Mouse (Mus musculus): Measurements from ENCODE around the gene Adgrl2. TPM values are rescaled to one million over a fixed set of nuclear protein-coding genes. Genes with fewer than 3 reads are reported as not detected.

Adgrl2 gene
- polyA plus RNA-seq, 1 experiment, result not detected

- H3K4me3 ChIP-seq (ENCODE audit: insufficient read depth, low read depth, low read length), result no peak overlapping the region
- WGBS, result 93% methylated on average over 9 of the region's 9 CpGs
- H3K4me1 ChIP-seq (ENCODE audit: control insufficient read depth, insufficient read depth, low read length), result peaks cover 3% of the 10 kb centered on the region; the same call in 1 of the 2 replicates
- H3K27ac ChIP-seq (ENCODE audit: insufficient read depth, low read depth, low read length), result no peak overlapping the region
- no peak for TF ChIP-seq CTCF (IDR thresholded peaks at IDR 0.05; ENCODE audit: insufficient read depth, low read depth, low read length)
- TF ChIP-seq POLR2A (IDR thresholded peaks at IDR 0.05; ENCODE audit: insufficient read depth, low read depth, low read length), result no peak
Observed at GRCm38 (mm10) chr3:148960751-148961289, 29.5 kb downstream of the Adgrl2 start.

DNA sequence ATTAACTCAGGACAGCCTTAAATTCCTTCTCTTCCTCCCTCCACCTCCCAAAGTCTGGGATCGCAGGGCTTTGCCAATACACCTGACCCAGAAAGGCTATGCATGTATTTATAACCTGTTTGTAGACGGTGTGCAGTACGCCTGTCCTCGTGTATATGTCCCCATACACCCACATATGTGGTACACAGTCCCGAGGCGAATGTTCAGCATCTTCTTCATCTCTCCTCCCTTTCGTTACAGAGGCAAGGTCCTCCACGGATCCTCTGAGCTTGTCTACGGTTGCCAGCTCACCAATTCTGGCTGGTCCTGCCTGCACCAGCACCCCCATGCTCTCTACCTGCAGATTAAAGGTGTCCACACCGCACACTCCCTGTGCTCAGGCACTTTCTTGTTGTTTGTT, 30.1 kb downstream of the Adgrl2 start:
- no peak overlapping the region for H3K4me3 ChIP-seq (ENCODE audit: insufficient read depth, low read depth, low read length)
- no peak for TF ChIP-seq CTCF (IDR thresholded peaks at IDR 0.05; ENCODE audit: insufficient read depth, low read depth, low read length)
- no peak for TF ChIP-seq POLR2A (IDR thresholded peaks at IDR 0.05; ENCODE audit: insufficient read depth, low read depth, low read length)
- H3K27ac ChIP-seq (ENCODE audit: insufficient read depth, low read depth, low read length), result no peak overlapping the region
- H3K4me1 ChIP-seq (ENCODE audit: control insufficient read depth, insufficient read depth, low read length), result peaks cover 3% of the 10 kb centered on the region; the same call in 1 of the 2 replicates
- 91% methylated on average over 10 of the region's 10 CpGs for WGBS

DNA sequence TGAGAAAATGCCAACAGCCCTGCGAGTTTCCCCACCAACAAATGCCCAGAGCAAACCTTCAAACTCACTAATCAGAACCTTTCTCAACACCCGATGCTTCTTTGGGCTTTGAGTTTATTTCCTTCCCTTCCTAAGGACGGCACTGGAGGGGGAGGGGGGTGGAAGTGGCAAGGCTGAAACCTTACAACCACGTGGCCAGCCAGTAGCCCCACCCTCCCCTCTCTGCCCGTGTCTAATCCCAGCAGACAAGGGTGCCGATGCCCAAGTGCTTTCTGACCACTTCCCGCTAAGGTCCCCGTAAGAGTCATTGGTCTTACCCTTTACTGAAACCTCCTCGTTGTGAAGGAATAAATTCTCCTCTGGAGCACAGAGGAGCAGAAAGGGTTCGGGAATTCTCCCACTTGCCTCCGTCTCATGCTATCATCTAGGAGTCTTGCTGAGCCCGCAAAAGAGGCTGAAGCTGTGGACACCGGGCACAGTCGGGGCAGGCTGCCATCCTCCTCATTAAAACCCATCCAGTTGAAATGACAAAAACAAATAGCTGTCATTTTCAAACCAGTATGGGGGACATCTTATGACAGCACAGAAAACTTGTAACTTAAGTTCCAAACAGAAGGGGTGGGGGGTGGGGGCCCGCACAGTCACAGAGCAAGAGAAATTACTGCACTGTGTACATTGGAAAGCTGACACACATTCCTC, 30.9 kb downstream of the Adgrl2 start:
- TF ChIP-seq CTCF (IDR thresholded peaks at IDR 0.05; ENCODE audit: insufficient read depth, low read depth, low read length), result no peak
- no peak for TF ChIP-seq POLR2A (IDR thresholded peaks at IDR 0.05; ENCODE audit: insufficient read depth, low read depth, low read length)
- Histone ChIP-seq H3K4me1 (ENCODE audit: control insufficient read depth, insufficient read depth, low read length) (peaks cover 3% of the 10 kb centered on the region; the same call in 1 of the 2 replicates), H3K4me3 (ENCODE audit: insufficient read depth, low read depth, low read length) (peak overlapping the region; percentile 20), H3K27ac (ENCODE audit: insufficient read depth, low read depth, low read length) (no peak overlapping the region)
- 12% methylated on average over 15 of the region's 15 CpGs for WGBS

GRCm38 (mm10) chr3:148958714-148959113, 31.6 kb downstream of the Adgrl2 start:
- WGBS, result 72% methylated on average over 5 of the region's 5 CpGs
- TF ChIP-seq POLR2A (IDR thresholded peaks at IDR 0.05; ENCODE audit: insufficient read depth, low read depth, low read length) (no peak), CTCF (IDR thresholded peaks at IDR 0.05; ENCODE audit: insufficient read depth, low read depth, low read length) (no peak)
- Histone ChIP-seq H3K4me1 (ENCODE audit: control insufficient read depth, insufficient read depth, low read length) (peaks cover 3% of the 10 kb centered on the region; the same call in 1 of the 2 replicates), H3K27ac (ENCODE audit: insufficient read depth, low read depth, low read length) (no peak overlapping the region), H3K4me3 (ENCODE audit: insufficient read depth, low read depth, low read length) (no peak overlapping the region)

DNA sequence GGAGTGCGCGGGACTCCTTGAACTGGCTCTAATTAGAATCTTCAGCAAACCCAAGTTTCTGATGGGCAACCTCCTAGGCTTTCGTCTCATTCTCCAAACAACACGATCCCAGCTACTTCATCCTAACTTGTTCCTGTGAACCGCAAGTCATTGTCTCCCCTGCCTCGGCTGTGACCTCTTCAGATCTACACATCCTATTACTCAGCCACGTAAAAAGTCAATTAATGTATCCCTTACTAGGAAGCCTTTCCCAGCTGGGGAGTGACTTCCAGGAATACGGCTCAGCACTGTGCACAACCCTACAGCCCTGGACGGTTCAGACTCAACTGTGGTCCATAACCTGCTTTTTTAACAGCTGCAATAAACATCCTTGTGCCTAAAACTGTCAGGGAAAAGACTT, 32.2 kb downstream of the Adgrl2 start:
- 59% methylated on average over 9 of the region's 9 CpGs for WGBS
- Histone ChIP-seq H3K4me3 (ENCODE audit: insufficient read depth, low read depth, low read length) (no peak overlapping the region), H3K4me1 (ENCODE audit: control insufficient read depth, insufficient read depth, low read length) (peaks cover 3% of the 10 kb centered on the region; the same call in 1 of the 2 replicates), H3K27ac (ENCODE audit: insufficient read depth, low read depth, low read length) (no peak overlapping the region)
- TF ChIP-seq POLR2A (IDR thresholded peaks at IDR 0.05; ENCODE audit: insufficient read depth, low read depth, low read length) (no peak), CTCF (IDR thresholded peaks at IDR 0.05; ENCODE audit: insufficient read depth, low read depth, low read length) (no peak)

GRCm38 (mm10) chr3:148956887-148957286, 33.5 kb downstream of the Adgrl2 start:
- peaks cover 3% of the 10 kb centered on the region; the same call in 1 of the 2 replicates for H3K4me1 ChIP-seq (ENCODE audit: control insufficient read depth, insufficient read depth, low read length)
- TF ChIP-seq CTCF (IDR thresholded peaks at IDR 0.05; ENCODE audit: insufficient read depth, low read depth, low read length) (no peak), POLR2A (IDR thresholded peaks at IDR 0.05; ENCODE audit: insufficient read depth, low read depth, low read length) (no peak)

GRCm38 (mm10) chr3:148949796-148950195, 40.6 kb downstream of the Adgrl2 start:
- Histone ChIP-seq H3K4me3 (ENCODE audit: insufficient read depth, low read depth, low read length) (no peak overlapping the region), H3K4me1 (ENCODE audit: control insufficient read depth, insufficient read depth, low read length) (no peaks in the 10 kb centered on the region), H3K27ac (ENCODE audit: insufficient read depth, low read depth, low read length) (no peak overlapping the region)
- TF ChIP-seq POLR2A (IDR thresholded peaks at IDR 0.05; ENCODE audit: insufficient read depth, low read depth, low read length), result no peak
- TF ChIP-seq CTCF (IDR thresholded peaks at IDR 0.05; ENCODE audit: insufficient read depth, low read depth, low read length), result no peak
- 72% methylated on average over 8 of the region's 8 CpGs for WGBS

More at GRCm38 (mm10) chr3:148956887-148957286, 33.5 kb downstream of the Adgrl2 start:
- WGBS, result 32% methylated on average over 7 of the region's 7 CpGs
- H3K27ac ChIP-seq (ENCODE audit: insufficient read depth, low read depth, low read length), result no peak overlapping the region
- no peak overlapping the region for H3K4me3 ChIP-seq (ENCODE audit: insufficient read depth, low read depth, low read length)

- H3K27ac ChIP-seq (ENCODE audit: insufficient read depth, low read depth, low read length), result no peak overlapping the region
- no peaks in the 10 kb centered on the region for H3K4me1 ChIP-seq (ENCODE audit: control insufficient read depth, insufficient read depth, low read length)
- no peak overlapping the region for H3K4me3 ChIP-seq (ENCODE audit: insufficient read depth, low read depth, low read length)
- no peak for TF ChIP-seq POLR2A (IDR thresholded peaks at IDR 0.05; ENCODE audit: insufficient read depth, low read depth, low read length)
- TF ChIP-seq CTCF (IDR thresholded peaks at IDR 0.05; ENCODE audit: insufficient read depth, low read depth, low read length), result no peak
- WGBS, result 87% methylated on average over 9 of the region's 9 CpGs
Observed at GRCm38 (mm10) chr3:148947805-148948405, 42.5 kb downstream of the Adgrl2 start.

- Histone ChIP-seq H3K27ac (ENCODE audit: insufficient read depth, low read depth, low read length) (no peak overlapping the region), H3K4me3 (ENCODE audit: insufficient read depth, low read depth, low read length) (no peak overlapping the region), H3K4me1 (ENCODE audit: control insufficient read depth, insufficient read depth, low read length) (no peaks in the 10 kb centered on the region)
- TF ChIP-seq CTCF (IDR thresholded peaks at IDR 0.05; ENCODE audit: insufficient read depth, low read depth, low read length) (no peak), POLR2A (IDR thresholded peaks at IDR 0.05; ENCODE audit: insufficient read depth, low read depth, low read length) (no peak)
- WGBS, result 93% methylated on average over 6 of the region's 6 CpGs
Observed at GRCm38 (mm10) chr3:148947266-148947665, 43.1 kb downstream of the Adgrl2 start.

All from olfactory bulb, adult 2 months (tissue).